Mouse (Mus musculus) granulocyte monocyte progenitor cell, adult 5-6 weeks (primary cell): ENCODE data around the gene Ube2d2b. TPM values are rescaled to one million over a fixed set of nuclear protein-coding genes. Genes with fewer than 3 reads are reported as not detected.

Experiments used
- ATAC-seq: replicated peaks from 2 replicates; pipeline ENCODE4 v1.8.0; 2016; ENCODE audit warnings: mild to moderate bottlenecking, moderate TSS enrichment, inconsistent platforms; ENCODE audit not compliant: poor library complexity, severe bottlenecking
- total RNA-seq, 2 experiments: library from RNA; stranded (forward) in 1 of 2; stranded (reverse) in 1 of 2; fragments of 200-712, 200-1000 nt in 1 of 2; fragments of >200 nt in 1 of 2; fragmentation: Nextera tagmentation in 1 of 2; gene quantifications; 2 replicates each; pipeline ENCODE4 v1.2.3; 2014 to 2017

The Ube2d2b gene
- total RNA-seq, 2 experiments from 2014 or later = not detected

GRCm38 (mm10) chr5:107853807-107854206, 23.9 kb downstream of the Ube2d2b start:
- peak; percentile 36 for ATAC-seq

GRCm38 (mm10) chr5:107854556-107854955, 24.7 kb downstream of the Ube2d2b start:
- ATAC-seq = peak; percentile 26

GRCm38 (mm10) chr5:107855546-107855945, 25.6 kb downstream of the Ube2d2b start:
- peak; percentile 70 for ATAC-seq

- ATAC-seq = peak; percentile 57
Measured at GRCm38 (mm10) chr5:107858963-107859362, 29.1 kb downstream of the Ube2d2b start.

GRCm38 (mm10) chr5:107863971-107864370, 34.1 kb downstream of the Ube2d2b start:
- ATAC-seq = no peak

GRCm38 (mm10) chr5:107866127-107867126, 36.5 kb downstream of the Ube2d2b start:
- ATAC-seq = peak; percentile 73

- peak; percentile 47 for ATAC-seq
Measured at GRCm38 (mm10) chr5:107867970-107868904, 38.3 kb downstream of the Ube2d2b start.

GRCm38 (mm10) chr5:107868905-107869424, 39.1 kb downstream of the Ube2d2b start:
- peak; percentile 70 for ATAC-seq

GRCm38 (mm10) chr5:107869701-107870100, 39.8 kb downstream of the Ube2d2b start:
- peak; percentile 47 for ATAC-seq

GRCm38 (mm10) chr5:107873330-107873729, 43.4 kb downstream of the Ube2d2b start:
- no peak for ATAC-seq

GRCm38 (mm10) chr5:107873886-107874302, 44.0 kb downstream of the Ube2d2b start:
- no peak for ATAC-seq

GRCm38 (mm10) chr5:107874561-107875260, 44.8 kb downstream of the Ube2d2b start, which contains the start of gene Evi5:
Evi5 (minus strand) TSS chr5:107875107.
- no peak for ATAC-seq

GRCm38 (mm10) chr5:107875261-107875611, 45.3 kb downstream of the Ube2d2b start:
- no peak for ATAC-seq

GRCm38 (mm10) chr5:107877053-107877452, 47.2 kb downstream of the Ube2d2b start:
- ATAC-seq = no peak

GRCm38 (mm10) chr5:107880710-107881109, 50.8 kb downstream of the Ube2d2b start:
- ATAC-seq = no peak

Other genes with a start within 250 kb of the Ube2d2b start
- gene Rpap2, start 232.7 kb upstream of the Ube2d2b start, total RNA-seq (2014; fragmentation: Nextera tagmentation) = 10.9 and 19.5 TPM in 2 replicates
- gene Rpap2, start 232.7 kb upstream of the Ube2d2b start, total RNA-seq (2017) = 24.4 and 26.8 TPM in 2 replicates
- gene Glmn, start 232.2 kb upstream of the Ube2d2b start, total RNA-seq (2014; fragmentation: Nextera tagmentation) = 12.3 and 18.0 TPM in 2 replicates
- 9.8 and 16.9 TPM in 2 replicates for gene Glmn, start 232.2 kb upstream of the Ube2d2b start, total RNA-seq (2017)
- 42.2 and 60.6 TPM in 2 replicates for gene Gfi1, start 104.1 kb upstream of the Ube2d2b start, total RNA-seq (2014; fragmentation: Nextera tagmentation)
- 53.9 and 54.4 TPM in 2 replicates for gene Gfi1, start 104.1 kb upstream of the Ube2d2b start, total RNA-seq (2017)
- 21.4 and 22.4 TPM in 2 replicates for gene Evi5, start 45.0 kb downstream of the Ube2d2b start, total RNA-seq (2014; fragmentation: Nextera tagmentation)
- gene Evi5, start 45.0 kb downstream of the Ube2d2b start, total RNA-seq (2017) = 10.5 and 14.1 TPM in 2 replicates
- gene Rpl5, start 70.4 kb downstream of the Ube2d2b start, total RNA-seq (2014; fragmentation: Nextera tagmentation) = 433 and 504 TPM in 2 replicates
- gene Rpl5, start 70.4 kb downstream of the Ube2d2b start, total RNA-seq (2017) = 310 and 457 TPM in 2 replicates
- 21.8 and 32.0 TPM in 2 replicates for gene Fam69a, start 157.0 kb downstream of the Ube2d2b start, total RNA-seq (2014; fragmentation: Nextera tagmentation)
- 16.8 and 22.9 TPM in 2 replicates for gene Fam69a, start 157.0 kb downstream of the Ube2d2b start, total RNA-seq (2017)
- gene Mtf2, start 235.6 kb downstream of the Ube2d2b start, total RNA-seq (2014; fragmentation: Nextera tagmentation) = 77.6 and 89.9 TPM in 2 replicates
- 131 and 135 TPM in 2 replicates for gene Mtf2, start 235.6 kb downstream of the Ube2d2b start, total RNA-seq (2017)